Mouse (Mus musculus): ENCODE results near the gene Mgat4d. TPM values are rescaled to one million over a fixed set of nuclear protein-coding genes. Genes with fewer than 3 reads are reported as not detected.

Gene Mgat4d
- polyA plus RNA-seq, 1 experiment: not detected

GRCm38 (mm10) chr8:83322374-83322773, 25.9 kb upstream of the Mgat4d start:
- H3K27me3 ChIP-seq (ENCODE audit: control insufficient read depth, insufficient read depth, low read length): no peaks in the 10 kb centered on the region
- no peaks in the 10 kb centered on the region for H3K4me1 ChIP-seq (ENCODE audit: control insufficient read depth, insufficient read depth, insufficient read length)
- WGBS: 92% methylated on average over 6 of the region's 6 CpGs
- TF ChIP-seq CTCF (IDR thresholded peaks at IDR 0.05; ENCODE audit: extremely low read depth, insufficient read depth, insufficient read length, insufficient replicate concordance): no peak
- TF ChIP-seq POLR2A (IDR thresholded peaks at IDR 0.05; ENCODE audit: low read depth, low read length): no peak
- H3K36me3 ChIP-seq (ENCODE audit: control insufficient read depth, insufficient read depth, low read length): peaks cover 23% of the 10 kb centered on the region
- DNase-seq (ENCODE audit: low read depth in 1 of 2, low spot score in 2 of 2): no peak
- no peak overlapping the region for H3K27ac ChIP-seq (ENCODE audit: insufficient read depth, low read length)
- no peak overlapping the region for H3K4me3 ChIP-seq (ENCODE audit: extremely low read depth, insufficient read depth, insufficient read length)

- WGBS: 83% methylated on average over 2 of the region's 2 CpGs
- H3K27ac ChIP-seq (ENCODE audit: insufficient read depth, low read length): no peak overlapping the region
- H3K36me3 ChIP-seq (ENCODE audit: control insufficient read depth, insufficient read depth, low read length): peaks cover 20% of the 10 kb centered on the region
- H3K4me1 ChIP-seq (ENCODE audit: control insufficient read depth, insufficient read depth, insufficient read length): no peaks in the 10 kb centered on the region
- H3K4me3 ChIP-seq (ENCODE audit: extremely low read depth, insufficient read depth, insufficient read length): no peak overlapping the region
- TF ChIP-seq CTCF (IDR thresholded peaks at IDR 0.05; ENCODE audit: extremely low read depth, insufficient read depth, insufficient read length, insufficient replicate concordance) (no peak), POLR2A (IDR thresholded peaks at IDR 0.05; ENCODE audit: low read depth, low read length) (no peak)
- DNase-seq (ENCODE audit: low read depth in 1 of 2, low spot score in 2 of 2): no peak
- H3K27me3 ChIP-seq (ENCODE audit: control insufficient read depth, insufficient read depth, low read length): no peaks in the 10 kb centered on the region
These were observed 25.2 kb upstream of the Mgat4d start for GRCm38 (mm10) chr8:83323056-83323455.

- H3K4me3 ChIP-seq (ENCODE audit: extremely low read depth, insufficient read depth, insufficient read length): no peak overlapping the region
- no peak overlapping the region for H3K27ac ChIP-seq (ENCODE audit: insufficient read depth, low read length)
- H3K27me3 ChIP-seq (ENCODE audit: control insufficient read depth, insufficient read depth, low read length): no peaks in the 10 kb centered on the region
- H3K4me1 ChIP-seq (ENCODE audit: control insufficient read depth, insufficient read depth, insufficient read length): no peaks in the 10 kb centered on the region; the same call in 1 of the 2 replicates
- no peak for TF ChIP-seq CTCF (IDR thresholded peaks at IDR 0.05; ENCODE audit: extremely low read depth, insufficient read depth, insufficient read length, insufficient replicate concordance)
- no peak for TF ChIP-seq POLR2A (IDR thresholded peaks at IDR 0.05; ENCODE audit: low read depth, low read length)
- H3K36me3 ChIP-seq (ENCODE audit: control insufficient read depth, insufficient read depth, low read length): peaks cover 7% of the 10 kb centered on the region
- WGBS: 90% methylated on average over 5 of the region's 5 CpGs
- DNase-seq (ENCODE audit: low read depth in 1 of 2, low spot score in 2 of 2): no peak
These were observed 20.4 kb upstream of the Mgat4d start for GRCm38 (mm10) chr8:83327889-83328288.

- Histone ChIP-seq H3K4me3 (ENCODE audit: extremely low read depth, insufficient read depth, insufficient read length) (peak overlapping the region; percentile 61), H3K27me3 (ENCODE audit: control insufficient read depth, insufficient read depth, low read length) (no peaks in the 10 kb centered on the region), H3K4me1 (ENCODE audit: control insufficient read depth, insufficient read depth, insufficient read length) (no peaks in the 10 kb centered on the region; the same call in 1 of the 2 replicates), H3K36me3 (ENCODE audit: control insufficient read depth, insufficient read depth, low read length) (peaks cover 4% of the 10 kb centered on the region), H3K27ac (ENCODE audit: insufficient read depth, low read length) (no peak overlapping the region)
- no peak for TF ChIP-seq CTCF (IDR thresholded peaks at IDR 0.05; ENCODE audit: extremely low read depth, insufficient read depth, insufficient read length, insufficient replicate concordance)
- TF ChIP-seq POLR2A (IDR thresholded peaks at IDR 0.05; ENCODE audit: low read depth, low read length): no peak
- no peak for DNase-seq (ENCODE audit: low read depth in 1 of 2, low spot score in 2 of 2)
- WGBS: 10% methylated on average over 7 of the region's 7 CpGs
These were observed 16.7 kb upstream of the Mgat4d start for GRCm38 (mm10) chr8:83331567-83331898.

- Histone ChIP-seq H3K36me3 (ENCODE audit: control insufficient read depth, insufficient read depth, low read length) (0 out of 2 replicates have a peak, but pooled peaks cover 2% of the 10 kb centered on the region), H3K4me3 (ENCODE audit: extremely low read depth, insufficient read depth, insufficient read length) (peak within 1 kb of the TSS; percentile 61), H3K27ac (ENCODE audit: insufficient read depth, low read length) (0 out of 2 replicates have a peak within 1 kb of the TSS, but pooled peaks have one; percentile 23), H3K4me1 (ENCODE audit: control insufficient read depth, insufficient read depth, insufficient read length) (no peaks in the 10 kb centered on the region; the same call in 1 of the 2 replicates), H3K27me3 (ENCODE audit: control insufficient read depth, insufficient read depth, low read length) (no peaks in the 10 kb centered on the region)
- under 1% methylated on average over 85 of the region's 85 CpGs for WGBS
- TF ChIP-seq POLR2A (IDR thresholded peaks at IDR 0.05; ENCODE audit: low read depth, low read length) (peak; percentile 65), CTCF (IDR thresholded peaks at IDR 0.05; ENCODE audit: extremely low read depth, insufficient read depth, insufficient read length, insufficient replicate concordance) (no peak)
- DNase-seq (ENCODE audit: low read depth in 1 of 2, low spot score in 2 of 2): peak; percentile 85 to 94
These were observed 16.2 kb upstream of the Mgat4d start, which contains the start of gene Elmod2 for GRCm38 (mm10) chr8:83331899-83332697. Gene Elmod2 (minus strand): TSS chr8:83332486.

GRCm38 (mm10) chr8:83332864-83333263, 15.4 kb upstream of the Mgat4d start:
- no peaks in the 10 kb centered on the region for H3K27me3 ChIP-seq (ENCODE audit: control insufficient read depth, insufficient read depth, low read length)
- H3K4me3 ChIP-seq (ENCODE audit: extremely low read depth, insufficient read depth, insufficient read length): peak overlapping the region; percentile 52; the same call in 1 of the 2 replicates
- no peak for DNase-seq (ENCODE audit: low read depth in 1 of 2, low spot score in 2 of 2)
- no peak overlapping the region for H3K27ac ChIP-seq (ENCODE audit: insufficient read depth, low read length)
- TF ChIP-seq CTCF (IDR thresholded peaks at IDR 0.05; ENCODE audit: extremely low read depth, insufficient read depth, insufficient read length, insufficient replicate concordance) (no peak), POLR2A (IDR thresholded peaks at IDR 0.05; ENCODE audit: low read depth, low read length) (no peak)
- H3K4me1 ChIP-seq (ENCODE audit: control insufficient read depth, insufficient read depth, insufficient read length): no peaks in the 10 kb centered on the region; the same call in 1 of the 2 replicates
- 0 out of 2 replicates have a peak, but pooled peaks cover 2% of the 10 kb centered on the region for H3K36me3 ChIP-seq (ENCODE audit: control insufficient read depth, insufficient read depth, low read length)
- WGBS: 30% methylated on average over 7 of the region's 7 CpGs

- TF ChIP-seq POLR2A (IDR thresholded peaks at IDR 0.05; ENCODE audit: low read depth, low read length): no peak
- no peak for TF ChIP-seq CTCF (IDR thresholded peaks at IDR 0.05; ENCODE audit: extremely low read depth, insufficient read depth, insufficient read length, insufficient replicate concordance)
- H3K27ac ChIP-seq (ENCODE audit: insufficient read depth, low read length): no peak overlapping the region
- WGBS: 85% methylated on average over 3 of the region's 3 CpGs
- H3K27me3 ChIP-seq (ENCODE audit: control insufficient read depth, insufficient read depth, low read length): no peaks in the 10 kb centered on the region
- no peak for DNase-seq (ENCODE audit: low read depth in 1 of 2, low spot score in 2 of 2)
- H3K36me3 ChIP-seq (ENCODE audit: control insufficient read depth, insufficient read depth, low read length): no peaks in the 10 kb centered on the region
- H3K4me1 ChIP-seq (ENCODE audit: control insufficient read depth, insufficient read depth, insufficient read length): no peaks in the 10 kb centered on the region
- no peak overlapping the region for H3K4me3 ChIP-seq (ENCODE audit: extremely low read depth, insufficient read depth, insufficient read length)
These were observed 6.2 kb upstream of the Mgat4d start for GRCm38 (mm10) chr8:83342076-83342475.

Data from spleen, adult 2 months (tissue).